Mouse (Mus musculus) heart, postnatal 0 days (tissue): ENCODE measurements around the gene Olfr325.

Experiments
- CTCF ChIP-seq: IDR thresholded peaks from 2 replicates; pipeline ENCODE4 v1.5.1; 2016; ENCODE audit warnings: antibody characterized with exemption, control low read depth, low read depth
- EP300 ChIP-seq: IDR thresholded peaks from 2 replicates; pipeline ENCODE4 v1.6.1; 2016; ENCODE audit warnings: antibody characterized with exemption, low read depth

DNA sequence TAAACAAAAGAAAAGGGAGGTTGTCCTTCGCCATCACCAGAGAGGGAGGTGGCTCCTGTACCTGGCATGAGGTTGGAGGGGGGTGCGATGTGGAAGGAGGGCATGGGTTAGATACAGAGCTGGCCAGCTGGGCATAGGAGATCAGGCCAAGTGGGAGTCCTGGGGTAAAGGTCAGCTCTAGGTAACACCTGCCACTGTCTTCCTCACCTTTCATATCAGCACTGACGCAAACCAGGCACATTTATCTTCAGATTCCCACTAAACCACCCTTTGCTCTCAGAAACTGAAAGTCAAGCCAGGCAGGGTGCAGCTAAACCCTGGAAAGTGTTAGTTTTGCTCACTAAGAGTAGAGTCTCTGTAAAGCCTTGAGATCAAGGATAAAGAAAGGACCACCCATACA, 40.8 kb downstream of the Olfr325 start:
- no peak for TF ChIP-seq EP300
- TF ChIP-seq CTCF = no peak
